Mouse (Mus musculus) layer of hippocampus, adult 18-20 months (tissue): ENCODE results near the gene Mlec. TPM values are rescaled to one million over a fixed set of nuclear protein-coding genes. Genes with fewer than 3 reads are reported as not detected.
"Not testable (repeated sequence)": the region's sequence is repeated elsewhere in the genome, so short reads cannot be mapped to it uniquely, and the experiment has no call there.

ENCODE experiments used
- DNase-seq, 2 experiments: peaks; one replicate each; pipeline ENCODE4 v3.0.0; 2022; ENCODE audit warnings: low spot score in 2 of 2
- total RNA-seq, 2 experiments: library from RNA; stranded (reverse); gene quantifications; 2 replicates each; pipeline ENCODE4 v1.2.3; 2021

Mlec gene
- total RNA-seq, 2 experiments from 2014 or later = 92.5 to 95.1 TPM

- no peak for DNase-seq
These were observed 23.4 kb upstream of the Mlec start for GRCm38 (mm10) chr5:115181248-115181940.

GRCm38 (mm10) chr5:115179596-115179995 lies 21.6 kb upstream of the Mlec start:
- DNase-seq = no peak

DNA sequence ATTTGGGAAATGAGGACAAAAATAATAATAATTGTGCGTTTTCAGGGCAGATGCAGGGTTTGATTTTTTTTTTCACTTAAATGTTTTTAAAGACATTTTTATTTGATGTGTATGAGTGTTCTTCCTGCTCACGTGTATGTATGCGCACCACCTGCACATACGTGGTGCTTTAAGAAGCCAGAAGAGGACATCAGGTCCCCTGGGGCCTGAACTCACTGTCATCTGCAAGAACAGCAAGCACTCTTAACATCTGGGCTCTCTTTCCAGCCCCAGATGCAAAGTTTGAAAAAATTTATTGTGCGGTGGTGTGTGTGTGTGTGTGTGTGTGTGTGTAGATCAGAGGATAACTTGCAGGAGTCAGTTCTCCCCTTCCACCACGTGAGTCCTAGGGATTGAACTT lies 19.9 kb upstream of the Mlec start:
- no peak for DNase-seq

- DNase-seq = no peak
These were observed 16.6 kb upstream of the Mlec start for GRCm38 (mm10) chr5:115174554-115174953.

- DNase-seq = no peak
These were observed 12.2 kb upstream of the Mlec start for GRCm38 (mm10) chr5:115170150-115170549.

DNA sequence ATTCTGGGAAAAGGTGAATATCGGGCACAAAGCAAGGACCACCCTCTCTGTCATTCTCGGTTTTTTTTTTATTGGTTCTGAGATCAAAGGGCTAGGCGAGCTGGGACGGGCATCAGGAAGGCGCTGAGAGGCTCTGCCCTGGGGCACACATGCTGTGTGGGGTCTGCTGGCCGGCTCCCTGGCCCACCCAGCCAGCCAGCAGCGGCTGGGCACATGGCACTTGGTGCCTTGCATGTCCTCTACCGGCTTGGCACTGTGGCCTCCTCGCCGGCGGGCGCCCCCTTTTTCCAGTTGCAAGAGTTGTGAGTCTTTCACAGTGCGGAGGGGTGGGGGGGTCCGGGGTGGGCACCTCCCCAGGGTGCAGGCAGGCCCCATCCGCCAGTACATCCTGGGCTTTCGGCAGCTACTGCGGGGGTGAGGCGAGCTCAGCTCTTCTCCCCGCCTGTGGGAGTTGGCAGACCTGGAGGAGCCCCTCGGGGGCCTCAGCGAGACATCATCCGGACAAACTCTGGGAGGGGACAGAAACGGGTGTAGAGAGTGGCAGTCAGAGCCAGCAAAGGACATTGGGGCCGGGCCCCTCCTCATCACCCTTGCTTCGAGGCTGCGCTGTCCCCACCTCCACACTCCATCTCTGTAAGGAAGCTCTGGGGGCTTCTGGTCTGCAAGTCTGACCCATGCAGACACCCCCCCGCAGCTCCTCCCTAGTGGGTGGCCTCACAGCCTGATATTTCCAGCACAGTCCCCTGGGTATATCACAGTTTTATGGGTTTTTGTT lies 10.8 kb upstream of the Mlec start:
- DNase-seq = no peak

DNA sequence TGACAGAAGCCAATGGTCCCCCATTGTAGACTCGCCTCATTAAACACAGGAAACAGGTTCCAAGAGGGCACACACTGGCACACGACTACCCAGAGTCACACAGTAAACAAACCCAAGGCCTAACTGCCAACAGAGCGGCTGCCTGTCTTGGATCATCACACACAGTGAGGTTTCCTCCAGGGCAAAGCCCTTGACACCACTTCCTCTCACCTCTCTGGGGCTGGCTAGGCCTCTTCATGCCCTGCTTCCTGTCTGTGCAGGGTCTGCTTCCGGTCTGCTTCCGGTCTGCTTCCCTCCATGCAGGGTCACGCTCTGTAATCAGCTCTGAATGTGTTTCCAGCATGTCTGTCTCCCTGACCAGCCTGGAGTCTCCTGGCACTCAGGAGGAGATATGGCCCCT lies 9.4 kb upstream of the Mlec start:
- DNase-seq = no peak

DNA sequence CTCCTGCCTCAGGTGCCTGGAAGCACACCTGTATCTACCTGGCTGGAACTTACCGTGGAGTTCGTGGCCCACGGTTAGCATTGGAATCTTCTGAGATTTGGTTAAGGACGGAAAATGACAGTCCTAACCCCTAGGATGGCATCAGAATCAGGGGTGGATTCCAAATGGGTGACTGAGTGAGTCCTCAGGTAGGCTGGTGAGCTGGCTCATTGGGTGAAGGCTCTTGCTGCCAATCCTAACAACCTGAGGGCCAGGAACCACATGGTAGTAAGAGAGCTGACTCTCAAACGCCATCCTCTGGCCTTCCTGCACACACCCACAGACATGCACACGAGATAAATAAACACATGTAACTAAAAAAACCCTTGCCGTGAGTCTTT lies 8.8 kb upstream of the Mlec start:
- no peak for DNase-seq

DNA sequence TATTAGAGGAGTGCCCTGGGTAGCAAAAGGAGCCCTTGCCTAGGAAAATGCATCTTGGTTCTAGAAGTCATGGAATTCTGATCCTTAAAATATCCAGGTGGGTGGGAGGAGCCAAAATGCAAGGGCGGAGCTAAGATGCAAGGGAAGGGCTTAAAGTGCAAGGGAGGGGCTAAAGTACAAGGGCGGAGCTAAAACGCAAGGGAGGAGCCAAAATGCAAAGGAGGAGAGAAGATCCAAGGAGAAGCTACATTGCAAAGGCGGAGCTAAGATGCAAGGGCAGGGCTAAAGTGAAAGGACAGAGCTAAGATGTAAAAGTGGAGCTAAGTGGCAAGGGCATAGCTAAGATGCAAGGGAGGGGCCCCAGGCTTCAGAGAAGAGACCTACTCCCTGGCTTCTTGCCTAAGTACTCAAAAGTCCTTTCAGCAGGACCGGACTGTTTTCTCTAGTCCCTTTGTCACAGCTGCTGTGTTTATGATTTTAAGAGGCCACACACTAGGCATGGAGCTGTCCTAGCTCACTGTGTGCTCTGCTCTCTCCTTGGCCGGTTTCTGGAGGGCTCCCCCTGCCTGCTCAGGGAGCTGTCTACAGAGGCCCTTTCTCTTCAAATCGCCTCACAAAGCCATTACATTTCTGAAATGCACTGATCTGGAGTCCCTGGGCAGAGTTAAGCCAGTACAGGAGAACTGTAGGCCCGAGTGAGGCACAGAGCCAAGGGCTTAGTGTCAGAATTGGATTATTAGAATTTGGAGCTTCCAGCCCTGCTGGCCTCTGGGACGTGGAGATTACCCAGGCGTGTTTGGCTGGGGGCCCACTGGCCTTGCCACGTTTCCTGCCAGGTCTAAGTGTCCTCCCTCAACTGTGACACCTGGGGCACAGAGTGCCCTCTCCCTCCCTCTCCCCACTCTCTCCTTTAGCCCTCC lies 8.2 kb upstream of the Mlec start:
- no peak for DNase-seq

DNA sequence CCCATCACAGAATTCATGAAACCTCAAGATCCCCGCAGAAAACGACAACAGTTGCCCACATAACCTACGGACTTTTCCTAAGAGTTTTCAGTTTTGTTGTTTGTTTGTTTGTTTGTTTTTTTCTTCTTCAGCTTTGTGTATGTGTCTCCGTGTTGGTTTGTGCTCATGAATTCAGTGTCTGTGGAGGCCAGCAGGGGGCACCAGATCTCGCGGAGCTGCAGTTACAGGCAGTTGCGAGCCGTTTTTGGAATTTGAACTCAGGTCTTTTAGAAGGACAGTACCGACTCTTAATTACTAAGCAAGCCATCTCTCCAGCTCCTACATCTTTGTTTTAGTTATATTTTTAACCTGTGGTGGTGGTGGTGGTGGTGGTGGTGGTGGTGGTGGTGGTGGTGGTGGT lies 7.4 kb upstream of the Mlec start:
- no peak for DNase-seq

DNA sequence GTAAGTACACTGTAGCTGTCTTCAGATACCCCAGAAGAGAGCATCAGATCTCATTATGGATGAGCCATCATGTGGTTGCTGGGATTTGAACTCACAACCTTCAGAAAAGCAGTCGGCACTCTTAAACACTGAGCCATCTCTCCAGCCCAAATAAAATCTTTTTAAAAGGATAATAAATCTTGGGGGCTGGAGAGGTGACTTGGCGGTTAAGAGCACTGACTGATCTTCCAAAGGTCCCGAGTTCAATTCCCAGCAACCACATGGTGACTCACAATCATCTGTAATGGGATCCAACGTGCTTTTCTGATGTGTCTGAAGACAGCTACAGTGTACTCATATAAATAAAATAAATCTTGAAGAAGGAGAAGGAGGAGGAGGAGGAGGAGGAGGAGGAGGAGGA lies 6.5 kb upstream of the Mlec start:
- DNase-seq = not testable (repeated sequence)

- DNase-seq = peak in 1 of 2 experiments; percentile 80
These were observed 5.6 kb upstream of the Mlec start for GRCm38 (mm10) chr5:115163563-115163962.

DNA sequence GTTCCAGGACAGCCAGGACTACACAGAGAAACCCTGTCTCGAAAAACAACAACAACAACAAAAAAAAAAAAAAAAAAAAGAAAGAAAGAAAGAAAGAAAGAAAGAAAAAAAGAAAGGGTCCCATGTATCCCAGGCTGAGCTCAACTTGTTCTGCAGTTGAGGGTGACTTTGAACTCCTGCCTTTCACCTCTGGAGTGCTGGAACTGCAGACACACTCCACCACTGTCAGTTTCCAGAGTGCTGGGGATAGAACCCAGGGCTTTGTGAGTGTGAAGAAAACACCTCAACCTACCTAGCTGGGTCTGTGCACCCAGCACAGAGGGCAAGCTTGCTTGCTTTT lies 3.9 kb upstream of the Mlec start:
- DNase-seq = not testable (repeated sequence)

DNA sequence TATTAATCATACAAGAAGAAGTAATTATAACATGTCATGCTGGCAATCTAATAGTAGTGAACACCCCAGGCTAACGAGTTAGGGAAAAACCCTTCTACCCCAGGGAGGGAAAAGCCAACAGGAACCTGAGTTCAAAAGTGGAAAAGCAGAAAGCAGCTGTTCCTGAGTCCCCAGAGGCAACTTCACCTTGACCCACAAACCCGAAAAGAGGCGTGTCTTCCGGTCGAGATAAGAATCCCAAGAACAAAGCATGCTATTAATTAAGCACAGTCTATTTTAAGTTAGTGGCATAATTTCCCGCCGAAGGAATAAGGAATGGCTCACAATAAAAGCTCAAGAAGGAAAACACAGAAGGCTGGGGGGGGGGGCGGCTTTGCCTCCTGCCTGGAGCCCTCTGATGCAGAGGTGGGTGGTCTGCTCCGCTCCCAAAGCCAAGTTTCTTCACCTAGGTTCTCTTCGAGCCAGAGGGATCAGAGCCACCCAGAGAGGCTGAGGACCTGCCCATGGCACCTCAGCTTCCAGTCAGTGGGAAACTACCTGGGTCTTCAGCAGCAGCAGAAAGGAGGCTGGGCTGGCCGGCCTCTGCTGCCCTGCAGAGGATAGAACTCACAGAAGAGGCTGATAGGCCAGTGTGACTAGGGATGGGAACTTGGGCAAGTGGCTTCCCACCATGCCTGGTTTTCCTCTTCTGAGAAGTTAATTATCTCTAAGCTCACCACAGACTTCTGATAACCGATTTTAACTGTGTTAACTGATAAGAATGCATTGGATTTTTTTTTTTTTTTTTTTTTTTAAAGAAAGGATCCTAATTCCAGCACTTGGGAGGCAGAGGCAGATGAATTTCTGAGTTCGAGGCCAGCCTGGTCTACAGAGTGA lies 3.3 kb upstream of the Mlec start:
- DNase-seq = no peak

DNA sequence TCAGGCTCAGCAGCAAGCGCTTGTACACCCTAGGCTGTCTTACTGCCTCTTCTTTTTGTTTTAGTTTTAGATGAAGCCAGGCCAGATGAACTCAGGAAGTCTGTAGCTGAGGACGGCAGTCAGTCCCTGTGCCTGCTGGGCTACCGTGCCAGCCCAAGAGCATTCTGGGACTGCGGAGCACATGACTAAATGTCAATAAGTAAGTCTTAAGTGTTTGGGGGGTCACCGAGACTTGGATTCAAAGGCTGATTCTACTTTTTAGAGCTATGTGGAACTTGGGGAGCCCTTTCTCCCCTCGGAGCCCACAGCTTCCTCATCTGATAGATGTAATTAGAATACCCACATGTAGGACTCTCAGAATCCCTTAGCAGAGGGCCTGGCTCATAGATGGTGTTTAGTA lies 2.7 kb upstream of the Mlec start:
- no peak for DNase-seq

DNA sequence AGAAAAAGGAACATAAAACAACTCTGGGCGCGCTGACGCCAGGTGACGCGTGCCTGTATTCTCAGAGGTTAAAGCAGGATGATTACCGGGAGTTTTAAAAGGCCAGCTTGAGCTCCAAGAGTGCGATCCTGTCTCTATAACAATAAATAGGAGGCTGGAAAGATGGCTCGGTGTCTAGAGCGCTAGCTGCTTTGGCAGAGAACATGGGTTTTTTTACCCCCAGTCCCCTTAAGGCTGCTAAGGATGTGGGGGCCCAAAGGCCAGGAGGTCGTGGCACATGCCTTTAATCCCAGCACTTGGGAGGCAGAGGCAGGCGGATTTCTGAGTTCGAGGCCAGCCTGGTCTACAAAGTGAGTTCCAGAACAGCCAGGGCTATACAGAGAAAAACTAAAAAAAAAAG lies 1.2 kb upstream of the Mlec start:
- no peak for DNase-seq

GRCm38 (mm10) chr5:115156933-115157589 lies 918 bp downstream of the Mlec start:
- DNase-seq = no peak

- no peak for DNase-seq
These were observed 1.6 kb downstream of the Mlec start for GRCm38 (mm10) chr5:115156401-115156800.

GRCm38 (mm10) chr5:115155831-115156230 lies 2.1 kb downstream of the Mlec start:
- DNase-seq = no peak

DNA sequence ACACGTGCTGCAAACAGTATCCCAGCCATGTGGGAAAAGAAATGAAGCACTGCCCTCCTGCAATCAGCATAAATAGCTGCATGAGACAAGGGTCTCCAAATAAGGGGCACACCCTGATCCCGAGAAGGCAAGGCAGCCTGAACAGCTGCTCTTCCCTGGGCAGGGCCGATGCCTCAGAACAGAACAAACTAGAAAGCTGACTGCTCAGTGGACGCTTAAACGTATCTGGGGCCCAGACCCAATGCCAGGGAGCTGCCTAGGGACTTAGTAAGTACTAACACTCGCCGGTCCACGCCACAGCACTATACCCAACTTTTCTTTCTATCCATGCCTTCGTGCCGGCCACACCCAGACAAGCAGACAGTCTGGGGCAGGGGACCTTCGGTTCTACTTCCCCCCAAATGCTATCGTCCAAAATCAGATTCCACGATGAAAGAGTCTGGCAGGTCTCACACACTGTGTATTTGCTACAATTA lies 2.8 kb downstream of the Mlec start:
- DNase-seq = no peak
